Comparison of ENCODE assay signal across 1 mouse cellular context in genomic region chr17:56686801-56687200, GRCm38 (mm10).
TF ChIP-seq lines count a peak whose summit lies in the region.

No protein-coding gene starts in this region.

TF ChIP-seq in MEL, 35 proteins besides CTCF, POLR2A, EP300 and RAD21:
- TF ChIP-seq NELFE (IDR thresholded peaks at IDR 0.05; ENCODE audit: low read depth, low read length) (no peak), ZC3H11A (IDR thresholded peaks at IDR 0.05; ENCODE audit: low read depth, low read length) (no peak), MAZ (IDR thresholded peaks at IDR 0.05; ENCODE audit: low read depth, low read length) (no peak), HCFC1 (IDR thresholded peaks at IDR 0.05; ENCODE audit: low read depth, low read length) (no peak), USF1 (IDR thresholded peaks at IDR 0.05; ENCODE audit: low read depth, low read length) (no peak), CHD1 (IDR thresholded peaks at IDR 0.05; ENCODE audit: low read depth, low read length) (no peak), BHLHE40 (IDR thresholded peaks at IDR 0.05; ENCODE audit: borderline replicate concordance, low read depth, low read length) (no peak), MAX (IDR thresholded peaks at IDR 0.05; ENCODE audit: low read length) (no peak), JUND (IDR thresholded peaks at IDR 0.05; ENCODE audit: low read depth, low read length) (no peak), UBTF (IDR thresholded peaks at IDR 0.05; ENCODE audit: borderline replicate concordance, insufficient read depth, low read depth, low read length) (no peak), TAL1 (IDR thresholded peaks at IDR 0.05; ENCODE audit: low read length) (no peak), SMC3 (IDR thresholded peaks at IDR 0.05; ENCODE audit: low read depth, low read length) (no peak), ETS1 (IDR thresholded peaks at IDR 0.05; ENCODE audit: low read depth, low read length) (no peak), ZKSCAN1 (IDR thresholded peaks at IDR 0.05; ENCODE audit: low read depth, low read length) (no peak)
